Mouse (Mus musculus): ENCODE measurements around the gene Gm20683.
A peak's percentile ranks its signal among the peaks of the same experiment; 100 is the strongest.

The Gm20683 gene

DNA sequence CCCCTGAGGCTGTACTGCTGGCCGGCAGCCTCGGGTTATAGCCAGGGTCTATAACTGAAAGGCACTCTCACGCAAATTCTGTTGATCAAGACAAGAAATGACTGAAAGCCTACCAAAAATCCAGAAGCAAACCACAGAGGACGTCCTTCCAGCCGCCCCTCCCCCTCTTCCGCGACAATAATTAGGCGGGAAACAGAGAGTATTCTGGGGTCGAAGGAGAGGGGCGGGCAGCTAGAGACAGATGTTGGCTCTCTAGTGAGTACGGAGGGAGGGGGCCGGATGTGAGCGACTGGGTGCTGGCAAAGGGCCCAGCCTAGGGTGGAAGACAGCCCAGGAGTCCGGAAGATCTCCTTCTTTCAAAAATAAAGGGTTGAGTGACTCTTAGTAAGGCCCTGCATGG lies 48.9 kb downstream of the Gm20683 start, which contains the start of gene Fam173a:
Gene Fam173a (minus strand): TSS at position 287 of the 400 bp plus-strand sequence.
- peak; percentile 76 for DNase-seq

GRCm38 (mm10) chr17:25791843-25792527 lies 49.6 kb downstream of the Gm20683 start:
- peak; percentile 85 for DNase-seq

GRCm38 (mm10) chr17:25791320-25791842 lies 50.2 kb downstream of the Gm20683 start:
- no peak for DNase-seq

GRCm38 (mm10) chr17:25786781-25787504 lies 54.6 kb downstream of the Gm20683 start:
- no peak for DNase-seq

DNA sequence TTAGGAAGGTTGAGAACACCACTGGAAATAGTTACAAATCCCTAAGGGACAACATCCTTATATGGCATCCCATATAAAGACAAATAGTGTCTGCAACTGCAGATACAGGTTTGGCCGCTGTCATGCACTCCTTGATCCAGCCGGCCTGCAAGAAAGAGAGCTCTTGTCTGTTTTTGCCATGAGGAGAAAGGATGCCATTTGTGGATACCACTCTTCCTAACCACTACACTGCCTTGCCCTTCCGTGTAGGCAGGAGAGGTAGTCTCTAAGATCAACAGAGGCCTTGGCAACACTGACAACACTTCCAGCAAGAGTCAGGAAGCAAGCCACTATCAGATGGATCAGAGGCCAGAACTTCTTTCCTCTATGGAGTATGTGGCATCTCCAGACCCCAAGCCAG lies 55.3 kb downstream of the Gm20683 start, which contains the start of gene Ccdc78:
Gene Ccdc78 (plus strand): TSS at position 301 of the 400 bp plus-strand sequence.
- no peak for DNase-seq

DNA sequence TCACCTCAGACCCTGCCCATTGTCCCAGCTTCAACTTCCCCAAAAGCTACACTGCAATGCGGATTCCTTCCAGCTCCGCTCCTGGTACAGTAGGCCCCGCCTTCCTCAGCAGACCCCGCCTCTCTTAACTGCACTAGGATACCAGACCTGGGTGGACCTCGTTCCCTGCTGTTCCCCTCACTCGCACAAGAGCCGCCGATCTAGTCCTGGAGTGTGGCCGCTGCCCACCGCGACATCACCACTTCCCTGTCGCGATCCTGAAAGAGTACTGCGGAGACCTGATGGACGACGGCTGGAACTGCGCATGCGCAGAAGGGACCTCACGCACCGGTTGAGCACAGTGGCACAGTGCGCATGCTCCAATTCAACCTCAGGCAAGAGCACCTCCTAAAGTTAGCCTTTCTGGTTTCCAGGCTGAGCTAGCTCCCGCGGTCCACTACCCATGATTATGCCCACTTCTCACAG lies 56.2 kb downstream of the Gm20683 start, which contains the start of gene Haghl:
Gene Haghl (minus strand): TSS at position 393 of the 465 bp plus-strand sequence.
- peak; percentile 97 for DNase-seq
